Mouse (Mus musculus): Measurements from ENCODE around the gene Abr. TPM values are rescaled to one million over a fixed set of nuclear protein-coding genes. Genes with fewer than 3 reads are reported as not detected.

The Abr gene
- polyA plus RNA-seq, 1 experiment from 2014 or later = 73.4 TPM

- ATAC-seq (ENCODE audit: low FRiP score) = peak; percentile 81
- WGBS = 0% methylated on average over 47 of the region's 67 CpGs
- H3K27me3 ChIP-seq = peaks cover 5% of the 10 kb centered on the region; the same call in 1 of the 2 replicates
- H3K4me2 ChIP-seq = peak overlapping the region; percentile 85
- no peaks in the 10 kb centered on the region for H3K9me3 ChIP-seq
- H3K27ac ChIP-seq = peak overlapping the region; percentile 95
- H3K9ac ChIP-seq = peak overlapping the region; percentile 84
- peaks cover 52% of the 10 kb centered on the region for H3K4me1 ChIP-seq
- H3K4me3 ChIP-seq (replicated peaks) = peak overlapping the region; percentile 64
- no peaks in the 10 kb centered on the region for H3K36me3 ChIP-seq (replicated peaks)
Measured at GRCm38 (mm10) chr11:76494360-76495126, 127.6 kb downstream of the Abr start.

DNA sequence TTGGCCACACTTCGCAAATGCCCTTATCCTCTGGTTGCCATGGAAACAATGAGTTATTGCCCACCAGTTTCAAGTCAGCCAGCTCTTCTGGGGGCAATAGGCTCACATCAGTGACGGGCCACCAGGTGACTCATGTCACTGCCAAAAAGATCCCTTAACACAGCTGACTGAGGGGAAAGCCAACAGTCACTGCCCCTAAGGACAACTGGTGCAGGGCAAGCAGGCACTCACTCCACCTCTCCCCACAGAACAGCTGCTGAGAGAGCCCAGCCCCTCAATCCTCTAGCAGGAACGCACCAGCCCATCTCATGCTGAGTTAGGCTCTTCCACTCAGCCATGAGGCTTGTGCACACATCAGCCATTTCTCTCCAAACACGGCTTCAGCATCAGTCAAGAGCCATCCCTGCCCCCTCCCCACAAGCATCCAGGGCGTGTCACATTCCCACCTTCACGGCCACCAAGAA lies 128.3 kb downstream of the Abr start:
- peak overlapping the region; percentile 95 for H3K27ac ChIP-seq
- peaks cover 5% of the 10 kb centered on the region; the same call in 1 of the 2 replicates for H3K27me3 ChIP-seq
- H3K4me3 ChIP-seq (replicated peaks) = peak overlapping the region; percentile 64
- WGBS = 5% methylated on average over 6 of the region's 6 CpGs
- H3K9ac ChIP-seq = peak overlapping the region; percentile 84
- H3K9me3 ChIP-seq = no peaks in the 10 kb centered on the region
- H3K4me2 ChIP-seq = peak overlapping the region; percentile 85
- ATAC-seq (ENCODE audit: low FRiP score) = peak; percentile 55
- H3K36me3 ChIP-seq (replicated peaks) = no peaks in the 10 kb centered on the region
- peaks cover 46% of the 10 kb centered on the region for H3K4me1 ChIP-seq

- H3K9ac ChIP-seq = peak overlapping the region; percentile 84; the same call in 1 of the 2 replicates
- H3K4me1 ChIP-seq = peaks cover 46% of the 10 kb centered on the region
Measured at GRCm38 (mm10) chr11:76493167-76493566, 128.9 kb downstream of the Abr start.

GRCm38 (mm10) chr11:76491817-76492216 lies 130.3 kb downstream of the Abr start:
- H3K9ac ChIP-seq = no peak overlapping the region

More at GRCm38 (mm10) chr11:76493167-76493566, 128.9 kb downstream of the Abr start:
- Histone ChIP-seq H3K36me3 (replicated peaks) (no peaks in the 10 kb centered on the region), H3K4me3 (replicated peaks) (no peak overlapping the region), H3K9me3 (no peaks in the 10 kb centered on the region), H3K27ac (no peak overlapping the region), H3K4me2 (peak overlapping the region; percentile 85), H3K27me3 (peaks cover 5% of the 10 kb centered on the region; the same call in 1 of the 2 replicates)
- ATAC-seq (ENCODE audit: low FRiP score) = no peak
- WGBS = 86% methylated on average over 4 of the region's 4 CpGs

GRCm38 (mm10) chr11:76489407-76489806 lies 132.7 kb downstream of the Abr start:
- Histone ChIP-seq H3K27ac (no peak overlapping the region), H3K9me3 (no peaks in the 10 kb centered on the region), H3K9ac (no peak overlapping the region; the same call in 1 of the 2 replicates), H3K4me1 (peaks cover 46% of the 10 kb centered on the region), H3K4me3 (replicated peaks) (no peak overlapping the region), H3K4me2 (no peak overlapping the region), H3K36me3 (replicated peaks) (peaks cover 3% of the 10 kb centered on the region; the same call in 1 of the 2 replicates), H3K27me3 (peaks cover 5% of the 10 kb centered on the region; the same call in 1 of the 2 replicates)
- WGBS = 86% methylated on average over 6 of the region's 6 CpGs
- ATAC-seq (ENCODE audit: low FRiP score) = no peak

More at GRCm38 (mm10) chr11:76491817-76492216, 130.3 kb downstream of the Abr start:
- WGBS = 86% methylated on average over 9 of the region's 9 CpGs
- H3K4me2 ChIP-seq = no peak overlapping the region
- H3K36me3 ChIP-seq (replicated peaks) = no peaks in the 10 kb centered on the region
- H3K27me3 ChIP-seq = peaks cover 5% of the 10 kb centered on the region; the same call in 1 of the 2 replicates
- no peak overlapping the region for H3K27ac ChIP-seq
- ATAC-seq (ENCODE audit: low FRiP score) = no peak
- H3K9me3 ChIP-seq = no peaks in the 10 kb centered on the region
- no peak overlapping the region for H3K4me3 ChIP-seq (replicated peaks)
- H3K4me1 ChIP-seq = peaks cover 46% of the 10 kb centered on the region

GRCm38 (mm10) chr11:76487024-76487423 lies 135.1 kb downstream of the Abr start:
- Histone ChIP-seq H3K4me1 (peaks cover 42% of the 10 kb centered on the region), H3K36me3 (replicated peaks) (peaks cover 3% of the 10 kb centered on the region; the same call in 1 of the 2 replicates)
- no peak for ATAC-seq (ENCODE audit: low FRiP score)

DNA sequence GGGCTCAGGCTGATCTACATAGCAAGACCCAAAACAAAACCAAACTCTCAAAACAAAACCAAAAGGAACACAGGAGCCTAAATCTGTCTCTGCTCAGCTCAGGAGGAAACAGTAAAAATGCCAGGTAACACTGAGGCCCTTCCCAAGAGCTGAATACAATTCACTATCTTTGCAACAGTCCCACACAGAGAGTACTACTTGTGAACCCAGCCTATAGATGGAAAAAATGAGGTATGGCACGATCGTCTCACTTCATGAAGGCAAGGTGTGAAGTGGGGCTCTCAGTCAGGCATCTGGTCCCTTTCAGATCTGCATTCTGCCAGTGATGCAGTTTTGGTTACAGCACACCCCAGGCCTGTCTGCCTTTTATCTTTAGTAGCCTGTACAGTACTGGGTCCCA lies 138.1 kb downstream of the Abr start:
- 85% methylated on average over 2 of the region's 2 CpGs for WGBS
- peaks cover 30% of the 10 kb centered on the region for H3K4me1 ChIP-seq
- no peaks in the 10 kb centered on the region for H3K9me3 ChIP-seq
- H3K9ac ChIP-seq = no peak overlapping the region
- peaks cover 24% of the 10 kb centered on the region for H3K36me3 ChIP-seq (replicated peaks)
- no peak overlapping the region for H3K4me2 ChIP-seq
- H3K4me3 ChIP-seq (replicated peaks) = no peak overlapping the region
- H3K27me3 ChIP-seq = no peaks in the 10 kb centered on the region
- no peak overlapping the region for H3K27ac ChIP-seq
- ATAC-seq (ENCODE audit: low FRiP score) = no peak

More at GRCm38 (mm10) chr11:76487024-76487423, 135.1 kb downstream of the Abr start:
- Histone ChIP-seq H3K4me2 (no peak overlapping the region), H3K27ac (no peak overlapping the region), H3K9ac (no peak overlapping the region), H3K4me3 (replicated peaks) (no peak overlapping the region), H3K9me3 (no peaks in the 10 kb centered on the region), H3K27me3 (no peaks in the 10 kb centered on the region)
- 86% methylated on average over 5 of the region's 5 CpGs for WGBS

- Histone ChIP-seq H3K4me2 (no peak overlapping the region), H3K27me3 (no peaks in the 10 kb centered on the region), H3K9ac (peak overlapping the region; percentile 25; the same call in 1 of the 2 replicates), H3K36me3 (replicated peaks) (peaks cover 32% of the 10 kb centered on the region), H3K27ac (no peak overlapping the region), H3K9me3 (no peaks in the 10 kb centered on the region), H3K4me1 (peaks cover 30% of the 10 kb centered on the region), H3K4me3 (replicated peaks) (no peak overlapping the region)
- no peak for ATAC-seq (ENCODE audit: low FRiP score)
- WGBS = 24% methylated on average over 4 of the region's 4 CpGs
Measured at GRCm38 (mm10) chr11:76483171-76483727, 138.9 kb downstream of the Abr start.

DNA sequence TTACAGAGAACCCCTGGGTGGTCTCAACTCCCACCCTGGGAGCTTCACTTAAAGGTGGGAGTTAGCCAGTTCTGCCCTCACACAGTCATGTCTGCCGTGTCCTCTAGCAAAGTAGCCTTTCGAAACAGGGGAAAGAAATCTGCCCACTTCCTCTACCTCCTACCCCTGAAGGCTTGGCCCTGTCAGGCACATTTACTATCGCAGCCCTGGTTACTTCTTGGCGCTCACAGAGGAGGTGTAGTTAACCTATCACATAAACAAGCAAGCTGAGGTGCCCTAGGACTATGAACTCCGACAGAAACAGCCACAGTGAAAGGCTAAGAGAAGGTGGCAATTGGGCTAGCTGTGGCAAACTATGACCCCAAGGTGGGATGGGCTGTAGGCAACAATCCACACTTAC lies 139.4 kb downstream of the Abr start:
- Histone ChIP-seq H3K9ac (no peak overlapping the region), H3K27me3 (no peaks in the 10 kb centered on the region), H3K36me3 (replicated peaks) (peaks cover 34% of the 10 kb centered on the region), H3K4me1 (peaks cover 32% of the 10 kb centered on the region), H3K9me3 (no peaks in the 10 kb centered on the region), H3K4me2 (no peak overlapping the region), H3K4me3 (replicated peaks) (no peak overlapping the region), H3K27ac (no peak overlapping the region)
- 35% methylated on average over 5 of the region's 5 CpGs for WGBS
- no peak for ATAC-seq (ENCODE audit: low FRiP score)

- no peak for ATAC-seq (ENCODE audit: low FRiP score)
- H3K9me3 ChIP-seq = no peaks in the 10 kb centered on the region
- WGBS = 58% methylated on average over 5 of the region's 5 CpGs
- no peak overlapping the region for H3K4me2 ChIP-seq
- no peak overlapping the region for H3K4me3 ChIP-seq (replicated peaks)
- H3K27ac ChIP-seq = no peak overlapping the region
- H3K27me3 ChIP-seq = no peaks in the 10 kb centered on the region
- H3K9ac ChIP-seq = no peak overlapping the region
- peaks cover 37% of the 10 kb centered on the region for H3K4me1 ChIP-seq
- peaks cover 36% of the 10 kb centered on the region for H3K36me3 ChIP-seq (replicated peaks)
Measured at GRCm38 (mm10) chr11:76482183-76482582, 139.9 kb downstream of the Abr start.

GRCm38 (mm10) chr11:76479729-76480128 lies 142.4 kb downstream of the Abr start:
- Histone ChIP-seq H3K27me3 (no peaks in the 10 kb centered on the region), H3K4me3 (replicated peaks) (no peak overlapping the region), H3K36me3 (replicated peaks) (peaks cover 33% of the 10 kb centered on the region), H3K9ac (no peak overlapping the region), H3K9me3 (no peaks in the 10 kb centered on the region), H3K27ac (no peak overlapping the region), H3K4me2 (no peak overlapping the region), H3K4me1 (peaks cover 36% of the 10 kb centered on the region)
- WGBS = 91% methylated on average over 4 of the region's 4 CpGs
- no peak for ATAC-seq (ENCODE audit: low FRiP score)
